Mouse (Mus musculus) cortical plate, adult 2 months (tissue): ENCODE measurements around the gene 1700123O20Rik. TPM values are rescaled to one million over a fixed set of nuclear protein-coding genes. Genes with fewer than 3 reads are reported as not detected.

ENCODE experiments used
- H3K27ac ChIP-seq: fragments of 200-500 bp; 2 replicates; pipeline ENCODE4 v1.5.1; 2012; ENCODE audit warnings: low read length, control low read depth, inconsistent platforms; ENCODE audit not compliant: insufficient read depth
- H3K4me1 ChIP-seq: fragments of 200-500 bp; 2 replicates; pipeline ENCODE4 v1.6.1; 2011; ENCODE audit warnings: low read length; ENCODE audit not compliant: control insufficient read depth, insufficient read depth
- H3K4me3 ChIP-seq: fragments of 200-500 bp; 2 replicates; pipeline ENCODE4 v1.5.1; 2011; ENCODE audit warnings: mild to moderate bottlenecking, low read length, control low read depth; ENCODE audit not compliant: insufficient read depth
- CTCF ChIP-seq: fragments of 200-500 bp; IDR thresholded peaks from 2 replicates; pipeline ENCODE4 v1.5.1; 2011; ENCODE audit warnings: mild to moderate bottlenecking, control low read depth, low read length; ENCODE audit not compliant: insufficient read depth; ENCODE audit errors: extremely low read depth
- POLR2A ChIP-seq: fragments of 200-500 bp; IDR thresholded peaks from 2 replicates; pipeline ENCODE4 v1.6.1; 2011; ENCODE audit warnings: mild to moderate bottlenecking, low read length, control low read depth; ENCODE audit not compliant: insufficient read depth; ENCODE audit errors: extremely low read depth
- polyA plus RNA-seq: library from polyadenylated mRNA; depleted of rRNA; stranded (reverse); fragments of >200 nt; gene quantifications from 2 replicates; pipeline ENCODE4 v1.2.3, GENCODE M21; 2012

Gene 1700123O20Rik
- polyA plus RNA-seq, 1 experiment = 37.9 TPM

GRCm38 (mm10) chr14:54646898-54647636 is 38.9 kb upstream of the 1700123O20Rik start:
- TF ChIP-seq CTCF (0 out of 2 replicates have a peak, but pooled peaks have one; percentile 14), POLR2A (no peak)
- Histone ChIP-seq H3K4me1 (peaks cover 4% of the 10 kb centered on the region; the same call in 1 of the 2 replicates), H3K4me3 (no peak overlapping the region), H3K27ac (no peak overlapping the region)

- Histone ChIP-seq H3K27ac (no peak overlapping the region), H3K4me1 (peaks cover 7% of the 10 kb centered on the region; the same call in 1 of the 2 replicates), H3K4me3 (no peak overlapping the region)
- no peak for TF ChIP-seq CTCF
- no peak for TF ChIP-seq POLR2A
These were observed 38.1 kb upstream of the 1700123O20Rik start for GRCm38 (mm10) chr14:54647900-54648299.

DNA sequence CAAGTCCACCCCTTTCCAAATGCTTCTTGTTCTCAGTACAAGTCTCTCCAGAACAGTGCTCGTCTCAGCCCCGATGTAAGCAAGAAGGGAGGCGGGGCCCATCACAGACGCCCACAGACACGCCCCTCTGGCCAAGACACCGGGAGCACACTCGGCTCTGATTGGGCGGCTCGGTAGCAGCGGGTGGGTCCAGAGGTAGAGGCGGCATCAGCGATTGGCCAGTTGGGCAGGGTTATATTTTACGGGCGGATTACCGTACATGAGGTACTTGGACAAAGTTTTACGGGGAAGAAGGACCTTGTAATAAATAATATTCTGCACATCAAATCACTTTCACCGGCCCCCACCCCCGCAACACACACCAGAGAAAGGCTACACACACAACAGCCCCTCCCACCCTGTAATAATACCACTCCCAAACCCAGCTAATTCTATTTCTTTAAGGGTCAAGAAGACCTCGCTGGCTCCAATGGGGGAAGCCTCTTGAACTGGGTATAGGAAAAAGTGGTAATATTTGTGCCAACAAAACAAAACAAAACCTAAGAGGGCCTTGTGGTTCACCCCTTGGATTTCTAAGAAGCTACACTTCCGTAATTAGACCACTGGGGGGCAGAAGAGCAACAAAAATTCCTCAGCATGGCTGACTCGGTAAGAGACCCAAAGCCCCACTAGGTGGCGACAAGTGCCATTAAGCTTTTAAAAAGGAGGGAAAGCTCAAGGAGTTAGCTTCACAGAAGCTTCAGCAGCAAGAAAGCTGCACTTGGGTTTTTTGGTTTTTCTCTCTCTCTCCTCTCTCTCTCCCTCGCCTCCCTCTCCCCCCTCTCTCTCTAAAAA is 35.2 kb upstream of the 1700123O20Rik start:
- H3K27ac ChIP-seq = no peak overlapping the region

DNA sequence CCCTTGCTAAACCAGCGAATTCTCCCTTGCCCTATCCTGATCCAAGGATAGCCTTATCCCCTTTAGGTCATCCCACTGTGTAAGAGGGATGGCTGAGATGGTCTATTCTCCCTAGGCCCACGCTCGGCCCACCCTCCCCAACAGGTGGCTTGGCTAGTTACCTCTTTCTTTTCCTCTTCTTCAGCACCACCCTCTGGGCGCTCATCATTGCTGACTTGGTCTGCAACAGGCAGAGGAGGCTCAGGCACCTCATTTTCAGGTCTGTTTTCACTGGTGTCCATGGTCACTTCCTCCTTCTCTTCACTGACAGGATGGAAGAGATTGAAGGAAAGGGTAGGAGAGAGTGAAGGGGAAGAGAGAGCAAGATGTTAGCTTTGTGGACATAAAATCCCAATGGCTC is 34.5 kb upstream of the 1700123O20Rik start:
- Histone ChIP-seq H3K4me1 (peaks cover 7% of the 10 kb centered on the region; the same call in 1 of the 2 replicates), H3K4me3 (no peak overlapping the region), H3K27ac (no peak overlapping the region)
- TF ChIP-seq CTCF = no peak
- TF ChIP-seq POLR2A = no peak

More for the DNA sequence above, 35.2 kb upstream of the 1700123O20Rik start:
- peak; percentile 96 for TF ChIP-seq CTCF
- TF ChIP-seq POLR2A = no peak
- Histone ChIP-seq H3K4me1 (peaks cover 7% of the 10 kb centered on the region; the same call in 1 of the 2 replicates), H3K4me3 (no peak overlapping the region)

DNA sequence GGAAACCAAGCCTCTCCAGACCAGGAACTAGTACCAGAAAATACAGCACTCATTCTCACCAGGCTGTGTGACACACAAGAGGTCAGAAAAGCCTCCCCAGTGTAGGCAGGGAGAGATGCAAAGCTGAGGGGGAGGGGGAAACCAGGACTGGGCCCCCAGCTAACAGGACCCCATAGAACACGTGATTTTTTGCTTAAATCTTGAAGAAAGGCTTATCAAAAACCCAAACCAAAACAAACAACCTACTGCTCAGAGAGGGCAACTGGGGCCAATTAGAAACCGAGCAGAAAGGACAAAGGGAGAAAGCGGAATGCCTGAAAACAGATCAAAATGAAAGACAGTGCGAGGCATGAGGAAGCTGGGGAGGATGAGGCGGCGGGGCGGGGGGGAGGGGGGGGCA is 33.2 kb upstream of the 1700123O20Rik start:
- H3K27ac ChIP-seq = no peak overlapping the region
- peak overlapping the region; percentile 70 for H3K4me3 ChIP-seq
- H3K4me1 ChIP-seq = peaks cover 7% of the 10 kb centered on the region; the same call in 1 of the 2 replicates
- no peak for TF ChIP-seq POLR2A
- no peak for TF ChIP-seq CTCF

DNA sequence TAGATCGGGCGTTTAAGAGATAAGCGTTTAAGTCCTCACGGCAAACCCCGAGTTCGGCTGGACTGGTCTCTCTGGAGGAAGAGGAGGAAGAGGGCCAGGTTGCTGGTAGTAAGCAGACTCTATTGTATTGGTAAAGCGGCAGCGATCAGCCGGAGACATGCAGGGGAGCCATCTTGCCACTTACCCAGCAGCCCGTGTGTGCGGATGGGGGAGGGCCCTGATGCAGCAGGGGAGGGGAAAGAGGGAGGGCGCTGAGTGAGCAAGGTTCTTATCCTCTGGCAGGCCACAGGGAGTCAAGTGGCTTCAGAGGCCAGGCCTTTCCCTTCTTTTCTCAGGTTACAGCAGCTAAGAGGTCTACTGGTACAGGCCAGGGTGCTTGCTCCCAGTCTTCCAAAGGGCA is 32.5 kb upstream of the 1700123O20Rik start:
- peaks cover 7% of the 10 kb centered on the region; the same call in 1 of the 2 replicates for H3K4me1 ChIP-seq

GRCm38 (mm10) chr14:54660009-54660408 is 26.0 kb upstream of the 1700123O20Rik start:
- Histone ChIP-seq H3K4me3 (no peak overlapping the region), H3K4me1 (no peaks in the 10 kb centered on the region), H3K27ac (no peak overlapping the region)
- TF ChIP-seq POLR2A (no peak), CTCF (no peak)

More for the DNA sequence above, 32.5 kb upstream of the 1700123O20Rik start:
- no peak overlapping the region for H3K27ac ChIP-seq
- peak; percentile 85; the same call in 1 of the 2 replicates for TF ChIP-seq POLR2A
- TF ChIP-seq CTCF = no peak
- H3K4me3 ChIP-seq = peak overlapping the region; percentile 70

DNA sequence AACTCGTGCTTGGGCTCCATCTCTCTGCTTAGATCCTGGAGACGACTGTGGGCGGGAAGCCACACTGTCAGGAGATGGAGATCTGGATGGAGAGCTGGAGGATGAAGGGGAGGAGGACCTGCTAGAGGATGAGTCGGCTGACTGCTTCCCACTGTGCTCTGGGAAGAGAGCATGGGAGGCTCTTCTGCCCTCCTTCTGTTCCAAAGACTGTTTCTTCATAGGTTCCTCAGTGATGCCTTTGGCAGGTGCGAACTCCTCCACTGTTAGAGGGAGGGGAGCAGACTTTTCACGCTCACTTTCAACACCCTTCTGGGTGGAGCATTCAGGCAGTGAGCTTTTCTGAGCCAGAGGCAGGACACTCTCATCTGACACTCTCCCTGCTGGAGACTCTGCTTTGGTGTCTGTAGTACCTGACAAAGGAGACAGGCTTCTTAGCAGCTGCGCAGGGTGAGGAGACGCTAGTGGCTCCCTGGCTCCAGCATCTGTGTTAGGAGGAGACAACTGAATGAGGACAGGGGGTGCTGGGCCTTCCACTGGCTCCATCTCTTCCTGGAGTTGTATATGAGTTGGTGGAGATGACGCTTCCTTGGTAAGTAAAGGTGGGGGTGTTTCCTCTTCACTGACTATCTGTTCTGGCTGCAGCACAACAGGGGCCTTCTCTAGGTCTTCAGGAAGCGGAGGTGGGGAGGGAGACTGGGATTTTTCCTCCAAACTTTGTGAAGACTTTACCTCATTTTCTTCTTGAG is 21.4 kb upstream of the 1700123O20Rik start:
- Histone ChIP-seq H3K27ac (no peak overlapping the region), H3K4me3 (no peak overlapping the region), H3K4me1 (no peaks in the 10 kb centered on the region)
- TF ChIP-seq CTCF (no peak), POLR2A (no peak)

DNA sequence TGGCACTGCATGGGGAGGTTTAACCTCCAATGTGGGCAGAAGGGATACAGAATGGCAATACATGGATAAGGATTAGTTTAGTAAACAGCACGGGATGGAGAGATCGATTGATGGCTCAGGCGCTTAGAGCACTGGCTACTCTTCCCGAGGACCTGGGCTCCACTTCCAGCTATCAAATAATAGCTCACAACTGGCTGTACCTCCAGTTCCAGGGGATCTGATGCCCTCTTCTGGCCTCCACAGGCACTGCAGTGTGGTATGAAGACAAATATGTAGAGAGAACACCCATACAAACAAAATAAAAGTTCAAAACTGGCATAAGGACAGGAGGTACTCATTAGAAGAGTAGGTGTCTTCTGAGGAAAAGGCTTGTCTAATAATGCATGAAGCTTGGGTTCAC is 16.6 kb upstream of the 1700123O20Rik start:
- no peak overlapping the region for H3K4me3 ChIP-seq
- no peak overlapping the region for H3K27ac ChIP-seq
- TF ChIP-seq POLR2A = no peak
- peak; percentile 45; the same call in 1 of the 2 replicates for TF ChIP-seq CTCF
- H3K4me1 ChIP-seq = no peaks in the 10 kb centered on the region; the same call in 1 of the 2 replicates
